Mouse (Mus musculus) splenic B cell, adult 2 months (primary cell): ENCODE measurements around the gene Eva1c.

Source experiments
- DNase-seq: peaks from one replicate; pipeline ENCODE4 v3.0.0-alpha.2; 2011; ENCODE audit warnings: low read depth, low spot score
- H3K27me3 ChIP-seq: 2 replicates; pipeline ENCODE4 v1.6.1; 2012; ENCODE audit warnings: mild to moderate bottlenecking, low read length, moderate library complexity, mixed read lengths; ENCODE audit not compliant: control insufficient read depth, poor library complexity, insufficient read depth, severe bottlenecking
- H3K36me3 ChIP-seq: 2 replicates; pipeline ENCODE4 v1.6.1; 2012; ENCODE audit warnings: mild to moderate bottlenecking, low read length, moderate library complexity, mixed read lengths; ENCODE audit not compliant: control insufficient read depth, poor library complexity, insufficient read depth, severe bottlenecking

Eva1c gene

GRCm38 (mm10) chr16:90901364-90901763 lies 74.8 kb downstream of the Eva1c start:
- DNase-seq, result no peak
- Histone ChIP-seq H3K27me3 (no peaks in the 10 kb centered on the region), H3K36me3 (no peaks in the 10 kb centered on the region)

- no peak for DNase-seq
- no peaks in the 10 kb centered on the region for H3K36me3 ChIP-seq
- no peaks in the 10 kb centered on the region for H3K27me3 ChIP-seq
Observed at GRCm38 (mm10) chr16:90903300-90903699, 76.8 kb downstream of the Eva1c start.

- Histone ChIP-seq H3K36me3 (no peaks in the 10 kb centered on the region), H3K27me3 (no peaks in the 10 kb centered on the region)
- DNase-seq, result no peak
Observed at GRCm38 (mm10) chr16:90907250-90907649, 80.7 kb downstream of the Eva1c start.

DNA sequence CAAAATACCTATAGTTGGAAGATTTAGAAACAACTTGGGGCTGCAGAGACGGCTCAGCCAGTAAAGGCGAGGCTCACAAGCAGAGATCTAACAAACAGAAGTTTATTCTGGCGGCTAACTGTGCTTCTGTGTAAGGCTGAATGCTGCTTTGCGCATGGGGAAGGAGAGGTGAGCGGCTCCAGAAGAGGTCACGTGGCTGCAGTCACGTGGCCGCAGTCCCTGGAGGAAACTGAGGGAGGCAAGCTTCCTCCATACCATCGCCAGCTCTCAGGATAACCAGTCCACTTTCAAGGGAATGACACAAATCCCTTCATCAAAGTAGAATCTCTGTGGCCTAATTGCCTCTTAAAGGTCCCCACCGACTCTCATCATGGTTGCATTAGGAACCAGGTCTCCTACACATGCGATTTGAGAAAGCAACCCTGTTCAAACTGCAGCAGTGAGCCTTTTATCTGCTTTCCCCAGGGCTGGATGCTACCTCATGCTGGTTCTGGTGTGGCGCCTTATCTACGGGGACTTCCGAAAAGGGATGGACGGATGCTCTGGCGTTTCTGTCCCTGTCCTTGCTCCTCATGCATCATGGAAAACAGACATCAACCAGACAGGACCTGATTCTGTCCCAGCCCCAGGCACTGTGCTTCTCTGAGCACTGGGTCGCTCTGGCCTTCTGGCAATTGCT lies 84.5 kb downstream of the Eva1c start:
- H3K27me3 ChIP-seq, result no peaks in the 10 kb centered on the region
- DNase-seq, result no peak
- H3K36me3 ChIP-seq, result no peaks in the 10 kb centered on the region

DNA sequence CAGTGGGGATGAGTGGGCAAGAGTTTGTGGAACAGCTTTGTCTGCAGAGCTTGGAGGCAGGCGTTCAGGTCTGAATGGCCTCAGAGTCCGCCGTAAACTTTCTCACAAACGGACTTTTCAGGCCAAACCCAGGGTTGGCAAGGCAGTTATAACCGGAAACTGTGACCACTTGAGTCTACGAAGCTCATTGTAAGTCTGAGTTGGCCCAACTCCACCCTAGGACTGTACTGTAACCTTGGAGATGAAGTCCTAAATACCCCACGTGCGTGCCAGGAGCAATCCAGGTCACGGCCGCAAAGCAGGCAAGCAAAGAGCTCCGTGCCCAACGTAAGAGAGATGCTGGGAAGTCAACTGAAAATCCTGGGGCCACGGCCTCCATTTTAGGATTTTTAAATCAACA lies 85.2 kb downstream of the Eva1c start:
- DNase-seq, result no peak
- no peaks in the 10 kb centered on the region for H3K36me3 ChIP-seq

DNA sequence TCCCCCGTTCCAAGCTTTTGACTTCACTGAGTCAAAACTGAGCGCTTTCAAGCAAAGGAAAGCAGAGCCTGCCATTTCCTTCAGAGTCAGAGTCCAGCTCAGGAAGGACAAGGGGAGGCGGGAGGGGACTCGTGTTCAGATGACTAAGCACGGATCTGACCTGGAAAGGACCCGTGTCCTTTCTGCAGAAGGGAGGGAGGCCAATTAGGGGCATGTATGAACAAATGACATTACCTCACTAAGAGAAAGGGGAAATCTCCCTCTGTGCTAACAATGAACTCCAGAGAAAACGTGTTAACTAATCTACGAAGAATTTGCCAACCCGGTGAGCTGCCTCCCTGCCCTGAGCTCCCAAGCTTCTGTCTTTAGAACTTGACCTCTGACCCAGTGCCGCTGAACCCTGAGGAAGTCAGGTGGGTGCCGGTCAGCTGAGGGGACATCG lies 89.5 kb downstream of the Eva1c start:
- no peak for DNase-seq
- no peaks in the 10 kb centered on the region for H3K27me3 ChIP-seq
- H3K36me3 ChIP-seq, result no peaks in the 10 kb centered on the region

More for the DNA sequence above, 85.2 kb downstream of the Eva1c start:
- no peaks in the 10 kb centered on the region for H3K27me3 ChIP-seq

DNA sequence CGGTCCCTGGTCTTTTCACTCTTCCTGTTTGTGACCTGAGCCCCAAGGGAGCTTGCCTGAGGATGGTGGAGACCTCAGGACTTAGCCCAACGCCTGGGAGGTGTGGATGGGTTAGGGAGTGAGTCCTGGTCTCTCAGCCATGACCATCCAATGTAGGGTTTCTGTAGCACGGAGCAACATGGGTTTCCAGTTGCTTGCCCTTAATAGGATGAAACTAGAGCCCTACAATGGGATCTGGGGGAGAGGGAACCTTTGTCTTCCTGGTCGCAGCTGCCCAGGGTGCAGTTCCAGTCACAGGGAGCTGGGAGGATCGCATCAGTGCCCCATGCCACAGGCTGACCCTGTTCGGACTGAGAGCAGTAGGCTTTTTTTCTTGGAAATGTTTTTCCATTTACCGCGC lies 90.6 kb downstream of the Eva1c start:
- no peaks in the 10 kb centered on the region for H3K27me3 ChIP-seq
- no peaks in the 10 kb centered on the region for H3K36me3 ChIP-seq
- no peak for DNase-seq

DNA sequence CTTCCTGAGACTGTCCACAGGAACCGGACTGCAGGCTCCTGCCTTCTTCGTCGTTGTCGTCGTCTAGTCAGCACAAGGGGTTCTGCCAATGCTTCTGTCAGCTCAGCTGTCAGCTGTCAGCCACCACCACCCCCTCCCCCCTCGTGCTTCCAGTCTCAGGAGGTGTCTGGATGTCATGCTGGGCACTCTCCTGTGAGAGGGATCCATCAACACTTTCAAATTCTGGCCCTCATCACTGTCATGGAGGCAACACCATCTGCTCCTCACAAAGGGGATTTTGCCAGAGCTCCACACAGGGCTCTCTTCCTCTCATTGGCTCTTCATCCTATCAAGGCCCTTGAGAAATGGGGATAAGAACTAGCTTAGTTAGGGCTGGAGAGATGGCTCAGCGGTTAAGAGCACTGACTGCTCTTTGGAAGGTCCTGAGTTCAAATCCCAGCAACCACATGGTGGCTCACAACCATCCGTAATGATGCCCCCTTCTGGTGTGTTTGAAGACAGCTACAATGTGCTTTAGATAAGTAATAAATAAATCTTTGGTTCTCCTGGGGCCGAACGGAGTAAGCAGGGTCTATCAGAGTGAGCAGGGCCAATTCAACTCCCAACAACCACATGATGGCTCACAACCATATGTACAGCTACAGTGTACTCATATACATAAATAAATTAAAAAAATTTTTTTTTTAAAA lies 95.1 kb downstream of the Eva1c start:
- DNase-seq, result no peak
- no peaks in the 10 kb centered on the region for H3K27me3 ChIP-seq
- no peaks in the 10 kb centered on the region for H3K36me3 ChIP-seq

- DNase-seq, result no peak
- H3K27me3 ChIP-seq, result no peaks in the 10 kb centered on the region
- H3K36me3 ChIP-seq, result no peaks in the 10 kb centered on the region
Observed at GRCm38 (mm10) chr16:90924606-90925370, 98.3 kb downstream of the Eva1c start.

DNA sequence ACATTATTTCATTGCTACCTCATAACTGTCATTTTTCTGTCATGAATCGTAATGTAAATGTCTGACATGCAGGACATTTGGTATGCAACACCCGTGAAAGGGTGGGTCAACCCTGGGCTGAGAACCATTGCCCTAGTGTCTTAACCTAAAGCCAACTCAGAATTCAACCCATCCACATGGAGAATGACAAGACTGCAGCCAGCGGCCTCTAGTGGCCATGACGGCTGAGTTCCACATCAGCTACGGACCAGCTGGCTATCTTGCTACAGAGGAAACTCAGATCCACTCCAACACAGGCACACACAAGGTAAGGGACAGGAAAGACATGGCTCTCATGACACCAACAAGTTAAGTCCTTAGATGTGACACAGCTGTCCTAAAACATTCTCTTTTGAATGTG lies 98.9 kb downstream of the Eva1c start:
- Histone ChIP-seq H3K36me3 (no peaks in the 10 kb centered on the region), H3K27me3 (no peaks in the 10 kb centered on the region)
- DNase-seq, result peak; percentile 40

- H3K27me3 ChIP-seq, result no peaks in the 10 kb centered on the region
- no peaks in the 10 kb centered on the region for H3K36me3 ChIP-seq
- no peak for DNase-seq
Observed at GRCm38 (mm10) chr16:90927446-90927845, 100.9 kb downstream of the Eva1c start.

DNA sequence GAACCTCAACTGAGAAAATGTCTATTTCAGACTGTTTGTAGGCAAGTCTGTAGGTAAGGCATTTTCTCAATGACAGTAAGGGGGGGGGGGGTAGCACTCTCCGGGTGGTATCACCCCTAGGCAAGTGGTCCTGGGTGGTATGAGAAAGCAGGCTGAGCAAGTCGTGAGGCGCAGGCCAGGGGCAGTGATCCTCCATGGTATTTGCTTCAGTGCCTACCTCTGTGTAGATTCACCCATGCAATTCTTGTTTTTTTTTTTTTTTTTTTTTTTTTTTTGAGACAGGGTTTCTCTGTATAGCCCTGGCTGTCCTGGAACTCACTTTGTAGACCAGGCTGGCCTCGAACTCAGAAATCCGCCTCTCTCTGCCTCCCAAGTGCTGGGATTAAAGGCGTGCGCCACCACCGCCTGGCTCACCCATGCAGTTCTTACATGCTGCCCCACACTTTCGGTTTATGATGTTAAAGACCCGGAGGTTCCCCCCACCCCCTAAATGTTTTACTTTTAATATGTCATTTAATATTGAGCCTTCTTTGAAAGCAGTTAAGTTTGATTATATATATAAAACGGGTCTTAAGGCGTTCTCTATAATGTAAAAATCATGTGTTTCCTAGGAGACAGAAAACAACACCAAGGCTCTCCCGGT lies 107.1 kb downstream of the Eva1c start:
- no peaks in the 10 kb centered on the region for H3K27me3 ChIP-seq
- DNase-seq, result no peak
- peaks cover 4% of the 10 kb centered on the region; the same call in 1 of the 2 replicates for H3K36me3 ChIP-seq

GRCm38 (mm10) chr16:90934193-90934686 lies 107.7 kb downstream of the Eva1c start:
- Histone ChIP-seq H3K36me3 (peaks cover 5% of the 10 kb centered on the region; the same call in 1 of the 2 replicates), H3K27me3 (no peaks in the 10 kb centered on the region)
- DNase-seq, result no peak

- peaks cover 5% of the 10 kb centered on the region; the same call in 1 of the 2 replicates for H3K36me3 ChIP-seq
- peak; percentile 97 for DNase-seq
- H3K27me3 ChIP-seq, result no peaks in the 10 kb centered on the region
Observed at GRCm38 (mm10) chr16:90934687-90935328, 108.3 kb downstream of the Eva1c start, which contains the start of gene Cfap298. Gene Cfap298, minus strand, starts transcription at chr16:90935114.
